Mouse (Mus musculus) liver, adult 2 months (tissue): ENCODE measurements at regions not wholly inside any gene's neighbourhood (a gene's known extent, or its start where the extent isn't known, plus 50 kb on each side); places are given as distances from the start of the nearest gene placed in this dataset.

ENCODE experiments used
- CTCF ChIP-seq: fragments of 200-500 bp; IDR thresholded peaks from 2 replicates; pipeline ENCODE4 v1.5.1; 2011; ENCODE audit warnings: low read depth, low read length, control low read depth
- POLR2A ChIP-seq: fragments of 200-500 bp; IDR thresholded peaks from 2 replicates; pipeline ENCODE4 v1.6.1; 2011; ENCODE audit warnings: low read length, control low read depth; ENCODE audit not compliant: insufficient read depth; ENCODE audit errors: extremely low read depth

GRCm38 (mm10) chrX:15322207-15322839 lies 1111.4 kb downstream of the H2al1n start:
- TF ChIP-seq CTCF (0 out of 2 replicates have a peak, but pooled peaks have one; percentile 1), POLR2A (no peak)
